Mouse (Mus musculus) midbrain, embryonic 10.5 days (tissue): Measurements from ENCODE around the gene Nop2. TPM values are rescaled to one million over a fixed set of nuclear protein-coding genes. Genes with fewer than 3 reads are reported as not detected.

ENCODE experiments used
- DNase-seq: peaks from one replicate; pipeline ENCODE4 v3.0.0-alpha.2; 2017; ENCODE audit warnings: low spot score
- H3K27ac ChIP-seq: fragments of 300-500 bp; sonication (generic); replicated peaks from 2 replicates; pipeline ENCODE4 v1.5.1; 2016; ENCODE audit warnings: mild to moderate bottlenecking
- H3K27me3 ChIP-seq: fragments of 300-500 bp; sonication (generic); 2 replicates; pipeline ENCODE4 v1.6.1; 2016; ENCODE audit warnings: low read depth, mild to moderate bottlenecking; ENCODE audit not compliant: poor library complexity, severe bottlenecking
- H3K36me3 ChIP-seq: fragments of 300-500 bp; sonication (generic); 2 replicates; pipeline ENCODE4 v1.6.1; 2016; ENCODE audit warnings: mild to moderate bottlenecking, moderate library complexity
- H3K4me1 ChIP-seq: fragments of 300-500 bp; sonication (generic); 2 replicates; pipeline ENCODE4 v1.6.1; 2016
- H3K4me3 ChIP-seq: fragments of 300-500 bp; sonication (generic); 2 replicates; pipeline ENCODE4 v1.5.1; 2016; ENCODE audit warnings: mild to moderate bottlenecking, moderate library complexity
- H3K9me3 ChIP-seq: fragments of 300-500 bp; sonication (generic); replicated peaks from 2 replicates; pipeline ENCODE4 v1.6.1; 2016; ENCODE audit warnings: mild to moderate bottlenecking
- WGBS: fragments of 180-500 bp; shearing (Covaris S2); methylation state at CpG from one replicate; pipeline ENCODE4 v1.1.7; 2016; 5-methylcytosine and 5-hydroxymethylcytosine counted together
- polyA plus RNA-seq: library from polyadenylated mRNA; unstranded; fragments of >200 nt; fragmentation: Nextera tagmentation; extraction: Ambion mirVana; gene quantifications from 2 replicates; pipeline ENCODE4 v1.2.1, GENCODE M21; 2016

The Nop2 gene
- polyA plus RNA-seq, 1 experiment from 2014 or later, result 86.4 TPM

GRCm38 (mm10) chr6:125096597-125097345, 34.9 kb upstream of the Nop2 start:
- peak; percentile 66 for DNase-seq
- H3K27me3 ChIP-seq, result no peaks in the 10 kb centered on the region
- peaks cover 44% of the 10 kb centered on the region for H3K36me3 ChIP-seq
- no peaks in the 10 kb centered on the region for H3K9me3 ChIP-seq
- peak overlapping the region; percentile 80 for H3K4me3 ChIP-seq
- under 1% methylated on average over 43 of the region's 44 CpGs for WGBS
- peak overlapping the region; percentile 97 for H3K27ac ChIP-seq
- H3K4me1 ChIP-seq, result peaks cover 51% of the 10 kb centered on the region

GRCm38 (mm10) chr6:125097346-125097689, 34.4 kb upstream of the Nop2 start:
- peaks cover 49% of the 10 kb centered on the region for H3K36me3 ChIP-seq
- no peaks in the 10 kb centered on the region for H3K9me3 ChIP-seq
- DNase-seq, result peak; percentile 31
- peaks cover 51% of the 10 kb centered on the region for H3K4me1 ChIP-seq
- WGBS, result 1% methylated on average over 12 of the region's 12 CpGs
- no peaks in the 10 kb centered on the region for H3K27me3 ChIP-seq
- H3K4me3 ChIP-seq, result peak overlapping the region; percentile 80
- peak overlapping the region; percentile 97 for H3K27ac ChIP-seq

DNA sequence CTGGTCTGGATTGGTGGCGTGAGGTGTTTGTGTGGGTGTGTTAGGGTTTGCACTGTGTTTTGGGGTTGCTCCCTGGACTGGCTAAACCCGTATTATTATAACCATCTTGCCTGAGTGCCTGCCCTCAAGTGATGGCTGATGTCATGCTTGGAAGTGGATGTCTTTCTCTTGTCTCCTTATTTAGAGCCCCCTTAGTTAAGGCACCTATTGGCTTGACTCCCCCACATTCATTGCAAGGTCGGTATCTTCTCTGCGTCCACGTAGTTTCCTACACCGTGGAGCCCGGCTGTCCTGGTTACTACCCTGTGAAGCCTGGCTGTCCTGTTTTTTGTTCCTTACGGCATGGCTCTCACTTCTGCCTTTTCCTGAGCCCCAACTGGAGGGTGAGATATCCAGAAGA, 33.8 kb upstream of the Nop2 start:
- Histone ChIP-seq H3K27ac (peak overlapping the region; percentile 97), H3K4me1 (peaks cover 51% of the 10 kb centered on the region), H3K36me3 (peaks cover 56% of the 10 kb centered on the region), H3K27me3 (no peaks in the 10 kb centered on the region), H3K4me3 (peak overlapping the region; percentile 80), H3K9me3 (no peaks in the 10 kb centered on the region)
- WGBS, result 63% methylated on average over 8 of the region's 8 CpGs
- DNase-seq, result no peak

- peaks cover 61% of the 10 kb centered on the region for H3K36me3 ChIP-seq
- no peaks in the 10 kb centered on the region for H3K9me3 ChIP-seq
- peak overlapping the region; percentile 97 for H3K27ac ChIP-seq
- DNase-seq, result no peak
- H3K4me1 ChIP-seq, result peaks cover 51% of the 10 kb centered on the region
- peak overlapping the region; percentile 80 for H3K4me3 ChIP-seq
- H3K27me3 ChIP-seq, result no peaks in the 10 kb centered on the region
- 73% methylated on average over 3 of the region's 3 CpGs for WGBS
Observed at GRCm38 (mm10) chr6:125098513-125098912, 33.2 kb upstream of the Nop2 start.

GRCm38 (mm10) chr6:125099421-125099971, 32.2 kb upstream of the Nop2 start:
- Histone ChIP-seq H3K9me3 (no peaks in the 10 kb centered on the region), H3K4me3 (peak overlapping the region; percentile 80), H3K27ac (peak overlapping the region; percentile 97), H3K4me1 (peaks cover 51% of the 10 kb centered on the region), H3K36me3 (peaks cover 71% of the 10 kb centered on the region), H3K27me3 (no peaks in the 10 kb centered on the region)
- no peak for DNase-seq
- 52% methylated on average over 5 of the region's 5 CpGs for WGBS

- Histone ChIP-seq H3K27me3 (no peaks in the 10 kb centered on the region), H3K9me3 (no peaks in the 10 kb centered on the region), H3K36me3 (peaks cover 91% of the 10 kb centered on the region), H3K27ac (no peak overlapping the region), H3K4me1 (peaks cover 38% of the 10 kb centered on the region), H3K4me3 (0 out of 2 replicates have a peak overlapping the region, but pooled peaks have one; percentile 3)
- WGBS, result 88% methylated on average over 9 of the region's 9 CpGs
- DNase-seq, result no peak
Observed at GRCm38 (mm10) chr6:125101444-125101843, 30.3 kb upstream of the Nop2 start.

GRCm38 (mm10) chr6:125104223-125104622, 27.5 kb upstream of the Nop2 start:
- Histone ChIP-seq H3K9me3 (0 out of 2 replicates have a peak, but pooled peaks cover 8% of the 10 kb centered on the region), H3K4me3 (no peak overlapping the region), H3K27ac (no peak overlapping the region), H3K36me3 (peaks cover 100% of the 10 kb centered on the region), H3K27me3 (no peaks in the 10 kb centered on the region), H3K4me1 (peaks cover 16% of the 10 kb centered on the region)
- no peak for DNase-seq
- WGBS, result 95% methylated on average over 4 of the region's 4 CpGs

GRCm38 (mm10) chr6:125107705-125108104, 24.0 kb upstream of the Nop2 start:
- no peak for DNase-seq
- WGBS, result 96% methylated on average over 2 of the region's 2 CpGs

GRCm38 (mm10) chr6:125109371-125109770, 22.3 kb upstream of the Nop2 start:
- DNase-seq, result no peak
- H3K4me1 ChIP-seq, result no peaks in the 10 kb centered on the region
- H3K9me3 ChIP-seq, result 0 out of 2 replicates have a peak, but pooled peaks cover 8% of the 10 kb centered on the region
- WGBS, result 92% methylated on average over 14 of the region's 14 CpGs
- H3K27ac ChIP-seq, result no peak overlapping the region
- H3K27me3 ChIP-seq, result no peaks in the 10 kb centered on the region
- no peak overlapping the region for H3K4me3 ChIP-seq
- H3K36me3 ChIP-seq, result peaks cover 100% of the 10 kb centered on the region

More at GRCm38 (mm10) chr6:125107705-125108104, 24.0 kb upstream of the Nop2 start:
- no peaks in the 10 kb centered on the region for H3K27me3 ChIP-seq
- no peak overlapping the region for H3K27ac ChIP-seq
- H3K36me3 ChIP-seq, result peaks cover 100% of the 10 kb centered on the region
- no peak overlapping the region for H3K4me3 ChIP-seq
- 0 out of 2 replicates have a peak, but pooled peaks cover 8% of the 10 kb centered on the region for H3K9me3 ChIP-seq
- no peaks in the 10 kb centered on the region for H3K4me1 ChIP-seq

- DNase-seq, result peak; percentile 50
- no peaks in the 10 kb centered on the region for H3K27me3 ChIP-seq
- no peak overlapping the region for H3K4me3 ChIP-seq
- no peaks in the 10 kb centered on the region for H3K4me1 ChIP-seq
- WGBS, result 94% methylated on average over 7 of the region's 7 CpGs
- peaks cover 100% of the 10 kb centered on the region for H3K36me3 ChIP-seq
- no peak overlapping the region for H3K27ac ChIP-seq
- H3K9me3 ChIP-seq, result 0 out of 2 replicates have a peak, but pooled peaks cover 8% of the 10 kb centered on the region
Observed at GRCm38 (mm10) chr6:125110927-125111326, 20.8 kb upstream of the Nop2 start.

- H3K4me1 ChIP-seq, result no peaks in the 10 kb centered on the region
- H3K27ac ChIP-seq, result no peak overlapping the region
- no peaks in the 10 kb centered on the region for H3K27me3 ChIP-seq
- WGBS, result 96% methylated on average over 11 of the region's 11 CpGs
- no peak for DNase-seq
- peaks cover 100% of the 10 kb centered on the region for H3K36me3 ChIP-seq
- H3K4me3 ChIP-seq, result no peak overlapping the region
- no peaks in the 10 kb centered on the region for H3K9me3 ChIP-seq
Observed at GRCm38 (mm10) chr6:125112553-125112952, 19.2 kb upstream of the Nop2 start.

DNA sequence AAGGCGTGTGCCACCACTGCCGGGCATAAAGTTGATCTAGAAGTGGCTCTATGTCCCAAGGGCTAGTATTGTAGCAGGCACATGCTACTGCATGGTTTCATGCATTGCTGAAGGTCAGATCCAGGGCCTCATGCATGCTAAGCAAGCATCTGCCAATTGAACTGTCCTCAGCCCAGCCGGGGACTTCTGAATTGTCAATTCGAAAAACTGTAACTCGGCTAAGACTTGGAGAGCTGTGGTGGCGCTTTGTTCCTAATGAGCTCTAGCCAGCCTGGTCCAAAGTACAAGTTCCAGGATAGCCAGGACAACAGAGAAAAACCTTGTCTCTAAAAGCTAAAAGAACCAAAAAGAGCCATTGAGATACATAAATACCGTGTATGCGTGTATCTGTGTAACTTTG, 12.3 kb upstream of the Nop2 start:
- H3K27me3 ChIP-seq, result no peaks in the 10 kb centered on the region
- WGBS, result 98% methylated on average over 8 of the region's 8 CpGs
- H3K9me3 ChIP-seq, result no peaks in the 10 kb centered on the region
- no peak for DNase-seq
- no peaks in the 10 kb centered on the region for H3K4me1 ChIP-seq
- no peak overlapping the region for H3K27ac ChIP-seq
- H3K36me3 ChIP-seq, result peaks cover 100% of the 10 kb centered on the region
- no peak overlapping the region for H3K4me3 ChIP-seq

DNA sequence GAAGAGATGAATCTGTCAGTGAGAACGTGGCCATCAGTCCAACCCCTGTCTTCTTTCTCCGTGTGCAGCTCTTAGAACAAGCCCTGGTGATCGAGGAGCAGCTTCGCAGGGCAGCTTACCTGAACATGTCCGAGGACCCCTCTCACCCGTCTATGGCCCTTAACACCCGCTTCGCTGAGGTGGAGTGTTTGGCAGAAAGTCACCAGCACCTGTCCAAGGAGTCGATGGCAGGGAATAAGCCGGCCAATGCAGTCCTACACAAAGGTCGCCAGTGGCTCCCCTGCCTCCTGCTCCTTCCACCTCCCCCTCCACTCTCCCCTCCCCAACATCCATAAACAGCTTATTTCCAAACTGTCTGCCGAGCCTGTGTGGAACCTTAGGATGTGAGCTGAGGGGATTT, 3.0 kb upstream of the Nop2 start:
- no peak overlapping the region for H3K4me3 ChIP-seq
- H3K36me3 ChIP-seq, result peaks cover 78% of the 10 kb centered on the region
- H3K27ac ChIP-seq, result no peak overlapping the region
- H3K27me3 ChIP-seq, result no peaks in the 10 kb centered on the region
- no peaks in the 10 kb centered on the region for H3K9me3 ChIP-seq
- 94% methylated on average over 12 of the region's 12 CpGs for WGBS
- peaks cover 22% of the 10 kb centered on the region for H3K4me1 ChIP-seq
- no peak for DNase-seq
